In genomic region chr11:55470761-55471160, GRCm38 (mm10) we compare ENCODE assay signal across 8 mouse cellular contexts. TPM values are rescaled to one million over a fixed set of nuclear protein-coding genes. Genes with fewer than 3 reads are reported as not detected.
DNase-seq lines count a peak whose midpoint lies in the region; ATAC-seq and TF ChIP-seq lines count a peak whose summit lies in the region.

No protein-coding gene starts in this region.

- ATAC-seq in lung, embryonic 14.5 days (ENCODE audit: insufficient read depth), result no peak
- ATAC-seq in embryonic facial prominence, embryonic 15.5 days (ENCODE audit: insufficient number of reproducible peaks, low FRiP score, low TSS enrichment, low read depth), result no peak
- ATAC-seq in kidney, embryonic 15.5 days (replicated peaks; ENCODE audit: low FRiP score), result no peak
- ATAC-seq in neural tube, embryonic 13.5 days (ENCODE audit: low read depth), result no peak

- H3K9me3 ChIP-seq in lung, embryonic 14.5 days (ENCODE audit: low read depth, low read length), result no peaks in the 10 kb centered on the region
- no peaks in the 10 kb centered on the region for H3K9me3 ChIP-seq in embryonic facial prominence, embryonic 15.5 days (replicated peaks)
- no peaks in the 10 kb centered on the region for H3K9me3 ChIP-seq in kidney, embryonic 15.5 days (replicated peaks)
- no peaks in the 10 kb centered on the region for H3K9me3 ChIP-seq in neural tube, embryonic 13.5 days

- peak overlapping the region; percentile 97 for H3K9ac ChIP-seq in lung, embryonic 14.5 days
- H3K9ac ChIP-seq in embryonic facial prominence, embryonic 15.5 days, result peak overlapping the region; percentile 77; the same call in 1 of the 2 replicates
- H3K9ac ChIP-seq in kidney, embryonic 15.5 days, result peak overlapping the region; percentile 95
- peak overlapping the region; percentile 97 for H3K9ac ChIP-seq in neural tube, embryonic 13.5 days

- no peaks in the 10 kb centered on the region for H3K27me3 ChIP-seq in lung, embryonic 14.5 days (ENCODE audit: insufficient read depth, low read length)
- no peaks in the 10 kb centered on the region for H3K27me3 ChIP-seq in embryonic facial prominence, embryonic 15.5 days
- H3K27me3 ChIP-seq in kidney, embryonic 15.5 days, result no peaks in the 10 kb centered on the region
- H3K27me3 ChIP-seq in neural tube, embryonic 13.5 days, result no peaks in the 10 kb centered on the region

- 0 out of 2 replicates have a peak, but pooled peaks cover 5% of the 10 kb centered on the region for H3K4me1 ChIP-seq in lung, embryonic 14.5 days (ENCODE audit: insufficient read depth)
- peaks cover 24% of the 10 kb centered on the region for H3K4me1 ChIP-seq in embryonic facial prominence, embryonic 15.5 days
- H3K4me1 ChIP-seq in kidney, embryonic 15.5 days, result peaks cover 41% of the 10 kb centered on the region
- H3K4me1 ChIP-seq in neural tube, embryonic 13.5 days (replicated peaks), result peaks cover 37% of the 10 kb centered on the region

- peaks cover 32% of the 10 kb centered on the region; the same call in 1 of the 2 replicates for H3K36me3 ChIP-seq in lung, embryonic 14.5 days (ENCODE audit: insufficient read depth)
- peaks cover 16% of the 10 kb centered on the region; the same call in 1 of the 2 replicates for H3K36me3 ChIP-seq in embryonic facial prominence, embryonic 15.5 days
- peaks cover 30% of the 10 kb centered on the region for H3K36me3 ChIP-seq in kidney, embryonic 15.5 days
- H3K36me3 ChIP-seq in neural tube, embryonic 13.5 days, result peaks cover 22% of the 10 kb centered on the region

- WGBS in lung, embryonic 14.5 days, result 34% methylated on average over 8 of the region's 8 CpGs
- 42% methylated on average over 8 of the region's 8 CpGs for WGBS in embryonic facial prominence, embryonic 15.5 days
- 27% methylated on average over 8 of the region's 8 CpGs for WGBS in kidney, embryonic 15.5 days
- WGBS in neural tube, embryonic 13.5 days, result 66% methylated on average over 8 of the region's 8 CpGs

- peak overlapping the region; percentile 100 for H3K4me3 ChIP-seq in lung, embryonic 14.5 days (ENCODE audit: low read depth, low read length)
- H3K4me3 ChIP-seq in embryonic facial prominence, embryonic 15.5 days (replicated peaks), result peak overlapping the region; percentile 65
- peak overlapping the region; percentile 88 for H3K4me3 ChIP-seq in kidney, embryonic 15.5 days (replicated peaks)
- H3K4me3 ChIP-seq in neural tube, embryonic 13.5 days, result peak overlapping the region; percentile 97

- TF ChIP-seq CTCF in lung, embryonic 14.5 days (IDR thresholded peaks at IDR 0.05; ENCODE audit: low read depth), result no peak

- DNase-seq in lung, embryonic 14.5 days, result peak; percentile 24
- DNase-seq in lung, postnatal 4 days, result no peak
- no peak for DNase-seq in thymus, postnatal 25 days
- DNase-seq in cerebellum, adult 8-10 months, result no peak
- no peak for DNase-seq in left cerebral cortex, postnatal 25 days (ENCODE audit: low spot score in 2 of 2)

- H3K4me2 ChIP-seq in lung, embryonic 14.5 days, result peak overlapping the region; percentile 84
- H3K4me2 ChIP-seq in embryonic facial prominence, embryonic 15.5 days (replicated peaks), result peak overlapping the region; percentile 79
- H3K4me2 ChIP-seq in kidney, embryonic 15.5 days, result peak overlapping the region; percentile 69
- peak overlapping the region; percentile 95 for H3K4me2 ChIP-seq in neural tube, embryonic 13.5 days

- intact Hi-C loops in left cerebral cortex, postnatal 25 days (cut with DNase I), result no loop called here

- no peak overlapping the region for H3K27ac ChIP-seq in lung, embryonic 14.5 days (ENCODE audit: low read depth)
- H3K27ac ChIP-seq in embryonic facial prominence, embryonic 15.5 days (replicated peaks), result no peak overlapping the region
- H3K27ac ChIP-seq in kidney, embryonic 15.5 days, result 0 out of 2 replicates have a peak overlapping the region, but pooled peaks have one; percentile 3
- no peak overlapping the region for H3K27ac ChIP-seq in neural tube, embryonic 13.5 days (replicated peaks)

RNA-seq across cellular contexts. Expression of gene G3bp1, which starts 1.3 kb away (rescaled TPM):
- polyA plus RNA-seq in lung, embryonic 14.5 days (2014; fragmentation: Nextera tagmentation; extraction: Ambion mirVana), result 203 and 217 TPM in 2 replicates
- polyA plus RNA-seq in embryonic facial prominence, embryonic 15.5 days (2015; fragmentation: Nextera tagmentation; extraction: Ambion mirVana), result 150 and 160 TPM in 2 replicates
- polyA plus RNA-seq in kidney, embryonic 15.5 days (2015; fragmentation: Nextera tagmentation; extraction: Ambion mirVana), result 199 and 203 TPM in 2 replicates
- 111 and 119 TPM in 2 replicates for polyA plus RNA-seq in neural tube, embryonic 13.5 days (2015; fragmentation: Nextera tagmentation; extraction: Ambion mirVana)
- 10 to 100 TPM; 34.1 to 34.4 TPM for total RNA-seq in left cerebral cortex, postnatal 25 days (2021)

RNA-seq across cellular contexts. Expression of gene Atox1, which starts 9.7 kb away (rescaled TPM):
- 506 and 535 TPM in 2 replicates for polyA plus RNA-seq in lung, embryonic 14.5 days (2014; fragmentation: Nextera tagmentation; extraction: Ambion mirVana)
- polyA plus RNA-seq in embryonic facial prominence, embryonic 15.5 days (2015; fragmentation: Nextera tagmentation; extraction: Ambion mirVana), result 487 and 541 TPM in 2 replicates
- 402 and 413 TPM in 2 replicates for polyA plus RNA-seq in kidney, embryonic 15.5 days (2015; fragmentation: Nextera tagmentation; extraction: Ambion mirVana)
- 281 and 343 TPM in 2 replicates for polyA plus RNA-seq in neural tube, embryonic 13.5 days (2015; fragmentation: Nextera tagmentation; extraction: Ambion mirVana)
- total RNA-seq in left cerebral cortex, postnatal 25 days (2021), result 100 to 1,000 TPM in 1 of 2 experiments, 10 to 100 TPM in 1; 98.7 to 111 TPM

RNA-seq across cellular contexts. Expression of gene Sparc, which starts 47.8 kb away (rescaled TPM):
- polyA plus RNA-seq in lung, embryonic 14.5 days (2014; fragmentation: Nextera tagmentation; extraction: Ambion mirVana), result 1,429 and 1,454 TPM in 2 replicates
- 3,074 and 3,219 TPM in 2 replicates for polyA plus RNA-seq in embryonic facial prominence, embryonic 15.5 days (2015; fragmentation: Nextera tagmentation; extraction: Ambion mirVana)
- 1,364 and 1,510 TPM in 2 replicates for polyA plus RNA-seq in kidney, embryonic 15.5 days (2015; fragmentation: Nextera tagmentation; extraction: Ambion mirVana)
- polyA plus RNA-seq in neural tube, embryonic 13.5 days (2015; fragmentation: Nextera tagmentation; extraction: Ambion mirVana), result 730 and 747 TPM in 2 replicates
- 100 to 1,000 TPM; 275 to 297 TPM for total RNA-seq in left cerebral cortex, postnatal 25 days (2021)
